Mouse (Mus musculus) spleen, adult 2 months (tissue): ENCODE results near the gene Rps6kl1. TPM values are rescaled to one million over a fixed set of nuclear protein-coding genes. Genes with fewer than 3 reads are reported as not detected.

ENCODE experiments used
- DNase-seq, 2 experiments: peaks; one replicate each; pipeline versions ENCODE4 v3.0.0 to v3.0.0-alpha.2; 2012 to 2021; ENCODE audit warnings: low spot score in 2 of 2, low read depth in 1 of 2
- H3K27ac ChIP-seq: fragments of 200-500 bp; 2 replicates; pipeline ENCODE4 v1.5.1; 2012; ENCODE audit warnings: low read length, inconsistent platforms; ENCODE audit not compliant: insufficient read depth
- H3K27me3 ChIP-seq: fragments of 200-500 bp; 2 replicates; pipeline ENCODE4 v1.6.1; 2012; ENCODE audit warnings: mild to moderate bottlenecking, moderate library complexity, low read length, inconsistent platforms; ENCODE audit not compliant: control insufficient read depth, insufficient read depth
- H3K36me3 ChIP-seq: fragments of 200-500 bp; 2 replicates; pipeline ENCODE4 v1.6.1; 2012; ENCODE audit warnings: mild to moderate bottlenecking, low read length, inconsistent platforms; ENCODE audit not compliant: control insufficient read depth, insufficient read depth
- H3K4me1 ChIP-seq: fragments of 200-500 bp; 2 replicates; pipeline ENCODE4 v1.6.1; 2011; ENCODE audit warnings: inconsistent platforms; ENCODE audit not compliant: control insufficient read depth, insufficient read depth, insufficient read length
- H3K4me3 ChIP-seq: fragments of 200-500 bp; 2 replicates; pipeline ENCODE4 v1.5.1; 2011; ENCODE audit warnings: mild to moderate bottlenecking, inconsistent platforms; ENCODE audit not compliant: insufficient read depth, insufficient read length; ENCODE audit errors: extremely low read depth
- CTCF ChIP-seq: fragments of 200-500 bp; IDR thresholded peaks from 2 replicates; pipeline ENCODE4 v1.5.1; 2011; ENCODE audit warnings: mild to moderate bottlenecking, inconsistent platforms; ENCODE audit not compliant: insufficient read depth, insufficient read length, insufficient replicate concordance; ENCODE audit errors: extremely low read depth
- POLR2A ChIP-seq: fragments of 200-500 bp; IDR thresholded peaks from 2 replicates; pipeline ENCODE4 v1.6.1; 2011; ENCODE audit warnings: low read depth, low read length, inconsistent platforms
- WGBS: fragments of 180-500 bp; shearing (Covaris S2); methylation state at CpG from one replicate; pipeline ENCODE4 v1.1.7; 2018; 5-methylcytosine and 5-hydroxymethylcytosine counted together
- polyA plus RNA-seq: library from polyadenylated mRNA; depleted of rRNA; stranded (reverse); fragments of >200 nt; gene quantifications from 2 replicates; pipeline ENCODE4 v1.2.3, GENCODE M21; 2012

Rps6kl1 gene
- polyA plus RNA-seq, 1 experiment, result 0.53 TPM

DNA sequence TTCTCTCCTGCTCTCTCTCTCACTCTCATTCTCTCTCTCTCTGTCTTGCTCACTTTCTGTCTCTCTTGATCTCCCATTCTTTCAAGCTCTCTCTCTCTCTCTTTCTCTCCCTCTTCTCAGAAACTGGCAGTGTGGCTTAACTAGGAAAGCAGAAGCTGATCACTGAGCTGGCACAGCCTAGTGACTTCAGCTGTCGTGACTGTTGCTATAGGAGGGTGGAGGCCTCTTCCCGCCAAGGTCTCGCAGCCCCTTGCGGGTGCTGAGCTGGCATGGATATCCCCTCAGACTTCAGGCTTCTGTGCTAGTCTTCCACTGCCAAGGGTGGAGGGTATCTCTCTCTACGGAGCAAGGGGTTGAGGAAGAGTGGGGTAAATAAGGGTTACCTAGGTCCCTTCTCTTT is 31.8 kb upstream of the Rps6kl1 start:
- H3K27me3 ChIP-seq, result no peaks in the 10 kb centered on the region
- peaks cover 7% of the 10 kb centered on the region; the same call in 1 of the 2 replicates for H3K4me1 ChIP-seq

DNA sequence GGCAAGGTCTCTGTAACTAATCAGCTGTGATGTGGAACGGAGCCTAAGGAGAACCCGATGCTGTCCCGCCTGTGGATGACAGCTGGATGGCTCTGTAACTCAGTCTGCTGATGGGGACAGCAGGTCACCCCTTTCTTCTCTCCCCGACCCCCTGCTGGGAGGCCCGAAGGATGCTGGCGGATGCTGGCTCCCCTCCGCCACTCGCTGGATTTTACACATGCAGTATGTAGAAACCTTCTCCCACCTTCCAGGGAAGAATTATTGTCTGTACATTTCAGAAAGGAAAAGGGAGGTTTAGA is 31.2 kb upstream of the Rps6kl1 start:
- Histone ChIP-seq H3K4me1 (peaks cover 12% of the 10 kb centered on the region), H3K36me3 (no peaks in the 10 kb centered on the region), H3K27ac (no peak overlapping the region), H3K27me3 (no peaks in the 10 kb centered on the region), H3K4me3 (no peak overlapping the region)
- WGBS, result 33% methylated on average over 8 of the region's 8 CpGs
- DNase-seq, result no peak
- TF ChIP-seq POLR2A (no peak), CTCF (no peak)

More for the DNA sequence above, 31.8 kb upstream of the Rps6kl1 start:
- DNase-seq, result no peak
- TF ChIP-seq CTCF, result no peak
- no peak for TF ChIP-seq POLR2A
- Histone ChIP-seq H3K4me3 (no peak overlapping the region), H3K27ac (no peak overlapping the region), H3K36me3 (no peaks in the 10 kb centered on the region)
- WGBS, result 21% methylated on average over 5 of the region's 5 CpGs

DNA sequence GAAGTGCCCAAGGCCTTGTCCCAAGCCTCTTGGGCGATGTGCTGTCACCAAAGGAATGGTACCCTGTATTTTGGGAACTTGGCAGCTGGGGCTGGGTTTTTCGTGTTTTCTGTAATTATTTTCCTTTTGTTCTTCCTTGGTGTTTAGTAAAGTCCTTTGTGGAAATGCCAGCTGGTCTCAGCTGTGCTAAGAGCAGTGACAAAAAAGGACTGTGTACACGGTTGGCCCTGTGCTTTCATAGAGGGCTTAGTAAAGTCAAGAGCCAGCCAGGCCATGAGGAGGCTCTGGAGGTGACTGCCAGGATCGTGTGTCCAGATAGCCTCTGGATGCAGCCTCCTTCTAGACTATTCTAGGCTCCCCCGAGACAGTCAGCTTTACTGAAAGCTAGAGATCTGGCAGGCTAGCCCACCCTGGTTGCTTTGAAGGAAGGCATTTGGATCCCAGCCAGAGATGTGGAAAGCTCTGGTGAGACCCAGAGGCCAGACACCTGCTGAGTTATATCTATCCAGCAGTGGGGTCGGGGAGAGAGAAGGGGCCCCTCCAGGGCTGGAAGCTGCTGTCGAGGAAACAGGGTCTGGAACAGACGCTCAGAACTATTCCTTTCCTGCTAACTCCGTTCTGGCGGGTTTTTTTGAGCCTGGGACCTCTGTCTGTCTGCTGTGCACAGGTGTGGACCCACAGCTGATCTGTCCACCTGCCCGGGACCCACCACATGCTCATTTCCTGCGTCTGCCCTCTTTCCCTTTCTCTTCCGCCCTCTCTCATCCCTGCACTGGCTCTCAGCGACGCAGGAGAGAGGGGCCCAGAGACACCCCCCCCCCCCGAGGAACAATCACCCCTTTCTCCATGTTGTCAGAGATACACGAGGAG is 30.6 kb upstream of the Rps6kl1 start:
- WGBS, result 25% methylated on average over 17 of the region's 17 CpGs
- no peak for DNase-seq
- TF ChIP-seq CTCF (no peak), POLR2A (no peak)
- H3K27me3 ChIP-seq, result no peaks in the 10 kb centered on the region
- H3K27ac ChIP-seq, result no peak overlapping the region
- peaks cover 14% of the 10 kb centered on the region for H3K4me1 ChIP-seq
- H3K4me3 ChIP-seq, result no peak overlapping the region
- no peaks in the 10 kb centered on the region for H3K36me3 ChIP-seq

DNA sequence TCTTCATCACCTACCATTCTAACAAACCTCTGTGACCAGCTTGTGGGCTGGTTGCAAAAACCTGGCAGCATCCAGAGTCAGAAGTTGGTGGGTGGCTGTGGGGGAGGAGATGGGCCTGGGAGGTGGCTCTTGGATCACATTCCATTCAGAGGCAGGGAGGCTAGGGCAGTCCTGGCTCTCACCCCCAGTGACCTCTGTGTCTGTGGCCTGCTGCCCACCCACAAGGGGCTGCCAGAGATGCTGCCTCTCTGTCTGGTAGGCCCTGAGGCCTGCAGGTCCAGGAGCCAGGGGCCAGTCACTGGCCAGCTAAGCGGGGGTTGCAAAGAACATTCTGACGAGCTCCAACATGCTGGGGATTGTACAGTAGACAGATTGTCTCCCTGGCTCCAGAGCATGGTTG is 27.2 kb upstream of the Rps6kl1 start:
- WGBS, result 84% methylated on average over 2 of the region's 2 CpGs
- TF ChIP-seq POLR2A (no peak), CTCF (no peak)
- DNase-seq, result no peak
- Histone ChIP-seq H3K36me3 (no peaks in the 10 kb centered on the region), H3K27ac (no peak overlapping the region), H3K27me3 (no peaks in the 10 kb centered on the region), H3K4me1 (peaks cover 14% of the 10 kb centered on the region), H3K4me3 (no peak overlapping the region)

DNA sequence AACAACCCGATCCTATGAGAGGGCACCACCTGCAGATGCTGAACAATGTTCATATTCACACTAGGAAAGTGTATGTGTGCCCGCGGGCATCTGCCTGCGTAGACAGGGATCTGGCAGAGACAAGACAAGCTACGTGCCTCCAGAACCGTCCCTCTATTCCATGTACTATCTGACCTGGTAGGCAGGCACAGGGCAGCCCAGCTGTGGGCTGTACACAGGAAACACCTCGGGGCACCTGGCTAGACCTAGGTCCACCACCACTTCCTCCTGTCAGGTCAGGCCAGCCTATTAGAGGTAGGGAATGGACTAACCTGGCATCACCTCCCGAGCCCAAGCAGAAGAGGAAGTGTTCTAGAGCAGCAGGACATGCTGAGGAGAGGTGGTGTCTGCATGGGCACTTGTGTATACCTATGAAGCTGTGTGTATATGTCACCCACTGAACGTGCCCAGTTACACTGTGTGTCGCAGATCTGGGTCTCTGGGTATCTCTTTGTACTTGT is 26.7 kb upstream of the Rps6kl1 start, which contains the start of gene Pgf:
Gene Pgf, minus strand, starts transcription at position 51 of the 500 bp plus-strand sequence.
- H3K27me3 ChIP-seq, result no peaks in the 10 kb centered on the region
- H3K4me1 ChIP-seq, result peaks cover 11% of the 10 kb centered on the region
- no peaks in the 10 kb centered on the region for H3K36me3 ChIP-seq
- 38% methylated on average over 10 of the region's 10 CpGs for WGBS
- TF ChIP-seq CTCF, result no peak
- TF ChIP-seq POLR2A, result no peak
- DNase-seq, result no peak
- H3K27ac ChIP-seq, result no peak within 1 kb of the TSS
- peak within 1 kb of the TSS; percentile 36; the same call in 1 of the 2 replicates for H3K4me3 ChIP-seq

DNA sequence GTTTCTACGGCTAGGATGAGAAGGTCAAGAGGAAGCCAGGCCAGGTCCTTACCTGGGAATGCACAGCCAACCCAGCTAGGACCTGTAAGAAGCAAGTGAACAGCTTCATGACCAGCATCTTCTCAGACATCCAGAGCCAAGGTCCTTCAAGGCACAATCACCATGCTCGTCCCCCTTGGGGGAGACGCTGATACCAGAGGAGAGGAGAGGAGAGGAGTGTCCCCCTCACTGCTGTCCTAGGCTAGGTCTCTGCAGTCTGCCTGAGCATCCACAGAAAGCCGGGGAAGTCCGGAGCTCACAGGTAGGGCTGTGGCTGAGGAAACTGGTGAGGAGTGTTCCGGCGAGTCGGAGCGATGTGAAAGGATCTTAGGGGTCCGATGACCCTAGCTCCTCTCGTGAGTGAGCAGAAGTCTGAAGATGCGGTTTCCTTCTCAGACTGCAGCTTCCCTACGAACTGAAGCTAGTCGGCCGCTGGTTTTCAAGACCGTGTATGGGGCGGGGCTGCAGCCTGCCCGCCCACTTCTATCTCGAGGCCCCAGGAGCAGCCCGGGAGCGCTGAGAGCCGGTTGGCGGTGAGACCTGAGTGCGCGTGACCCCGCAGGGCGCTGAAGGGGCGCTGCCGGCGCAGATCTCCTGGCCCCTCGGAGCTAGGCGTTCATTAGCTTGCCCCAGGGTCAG is 25.9 kb upstream of the Rps6kl1 start:
- H3K36me3 ChIP-seq, result no peaks in the 10 kb centered on the region
- no peak for TF ChIP-seq POLR2A
- TF ChIP-seq CTCF, result no peak
- no peaks in the 10 kb centered on the region for H3K27me3 ChIP-seq
- peak overlapping the region; percentile 36; the same call in 1 of the 2 replicates for H3K4me3 ChIP-seq
- peak; percentile 15 to 25 for DNase-seq
- H3K4me1 ChIP-seq, result peaks cover 7% of the 10 kb centered on the region
- no peak overlapping the region for H3K27ac ChIP-seq
- 2% methylated on average over 32 of the region's 32 CpGs for WGBS
